ENCODE assay signal across 8 mouse cellular contexts in genomic region chr19:21274181-21274591, GRCm38 (mm10). TPM values are rescaled to one million over a fixed set of nuclear protein-coding genes. Genes with fewer than 3 reads are reported as not detected.
A peak's percentile ranks its signal among the peaks of the same experiment; 100 is the strongest.
DNase-seq lines count a peak whose midpoint lies in the region; ATAC-seq and TF ChIP-seq lines count a peak whose summit lies in the region.

No protein-coding gene starts in this region.

- WGBS in forebrain, embryonic 13.5 days = 0% methylated on average over 2 of the region's 2 CpGs
- WGBS in liver, embryonic 16.5 days (ENCODE audit: insufficient replicate concordance) = 0% methylated on average over 2 of the region's 2 CpGs
- WGBS in neural tube, embryonic 11.5 days = 3% methylated on average over 2 of the region's 2 CpGs

- no peaks in the 10 kb centered on the region for H3K9me3 ChIP-seq in G1E (replicated peaks)
- H3K9me3 ChIP-seq in forebrain, embryonic 13.5 days (replicated peaks) = no peaks in the 10 kb centered on the region
- H3K9me3 ChIP-seq in liver, embryonic 16.5 days (replicated peaks; ENCODE audit: control insufficient read depth, low read length) = no peaks in the 10 kb centered on the region
- H3K9me3 ChIP-seq in neural tube, embryonic 11.5 days (ENCODE audit: control insufficient read depth, low read length) = no peaks in the 10 kb centered on the region

- ATAC-seq in G1E (ENCODE audit: extremely low read depth, insufficient number of reproducible peaks, low FRiP score, poor library complexity, severe bottlenecking) = 0 out of 2 replicates have a peak, but pooled peaks have one; percentile 31
- ATAC-seq in cerebellum, adult (ENCODE audit: insufficient number of reproducible peaks, low FRiP score, low TSS enrichment) = peak; percentile 53
- peak; percentile 25 for ATAC-seq in forebrain, embryonic 13.5 days
- peak; percentile 9; the same call in 1 of the 2 replicates for ATAC-seq in liver, embryonic 16.5 days (ENCODE audit: low read depth)
- ATAC-seq in neural tube, embryonic 11.5 days (ENCODE audit: insufficient read depth, low FRiP score, low TSS enrichment) = no peak

- no peaks in the 10 kb centered on the region for H3K27me3 ChIP-seq in G1E (ENCODE audit: insufficient read depth, low read length)
- no peaks in the 10 kb centered on the region for H3K27me3 ChIP-seq in forebrain, embryonic 13.5 days
- H3K27me3 ChIP-seq in liver, embryonic 16.5 days (ENCODE audit: control insufficient read depth, insufficient read depth, low read depth, low read length) = no peaks in the 10 kb centered on the region
- no peaks in the 10 kb centered on the region for H3K27me3 ChIP-seq in neural tube, embryonic 11.5 days (ENCODE audit: control insufficient read depth, insufficient read depth, low read length)

- intact Hi-C loops in heart, postnatal 10 days (cut with DNase I) = loop anchor here (5.0 kb wide), 3 partner anchors 167 to 378 kb away; partner anchors contain the start of genes 1110059E24Rik and Abhd17b

- peak overlapping the region; percentile 72 for H3K4me2 ChIP-seq in forebrain, embryonic 13.5 days
- H3K4me2 ChIP-seq in liver, embryonic 16.5 days (ENCODE audit: low read depth, low read length) = peak overlapping the region; percentile 67
- H3K4me2 ChIP-seq in neural tube, embryonic 11.5 days (ENCODE audit: low read depth) = peak overlapping the region; percentile 62

- H3K4me3 ChIP-seq in G1E (ENCODE audit: low read depth, low read length) = peak overlapping the region; percentile 86
- H3K4me3 ChIP-seq in forebrain, embryonic 13.5 days = peak overlapping the region; percentile 95
- peak overlapping the region; percentile 97 for H3K4me3 ChIP-seq in liver, embryonic 16.5 days (ENCODE audit: low read depth, low read length)
- peak overlapping the region; percentile 96 for H3K4me3 ChIP-seq in neural tube, embryonic 11.5 days (ENCODE audit: low read depth, low read length)

- no peak for TF ChIP-seq CTCF in G1E (IDR thresholded peaks at IDR 0.05; ENCODE audit: low read depth, low read length)

- H3K9ac ChIP-seq in forebrain, embryonic 13.5 days = peak overlapping the region; percentile 70
- peak overlapping the region; percentile 65 for H3K9ac ChIP-seq in liver, embryonic 16.5 days (ENCODE audit: low read depth, low read length)
- H3K9ac ChIP-seq in neural tube, embryonic 11.5 days (ENCODE audit: low read length) = peak overlapping the region; percentile 56

- peaks cover 26% of the 10 kb centered on the region for H3K36me3 ChIP-seq in G1E (replicated peaks)
- H3K36me3 ChIP-seq in forebrain, embryonic 13.5 days (ENCODE audit: poor library complexity, severe bottlenecking) = peaks cover 19% of the 10 kb centered on the region
- H3K36me3 ChIP-seq in liver, embryonic 16.5 days (ENCODE audit: control insufficient read depth, insufficient read depth) = peaks cover 9% of the 10 kb centered on the region
- no peaks in the 10 kb centered on the region for H3K36me3 ChIP-seq in neural tube, embryonic 11.5 days (ENCODE audit: control insufficient read depth, insufficient read depth, low read length)

- peak; percentile 27 for DNase-seq in G1E (ENCODE audit: low spot score)
- DNase-seq in heart, postnatal 10 days = peak; percentile 77 to 83
- peak; percentile 41 to 66 for DNase-seq in kidney, postnatal 4 days
- peak; percentile 48 for DNase-seq in neural tube, embryonic 11.5 days (ENCODE audit: low spot score)
- DNase-seq in thymus, adult 18-20 months = peak; percentile 22 to 46

- no peak overlapping the region for H3K27ac ChIP-seq in forebrain, embryonic 13.5 days
- peak overlapping the region; percentile 85 for H3K27ac ChIP-seq in liver, embryonic 16.5 days (ENCODE audit: low read length)
- no peak overlapping the region for H3K27ac ChIP-seq in neural tube, embryonic 11.5 days (ENCODE audit: low read depth, low read length)

- H3K4me1 ChIP-seq in G1E (ENCODE audit: insufficient read depth, low read depth, low read length) = peaks cover 28% of the 10 kb centered on the region
- peaks cover 38% of the 10 kb centered on the region for H3K4me1 ChIP-seq in forebrain, embryonic 13.5 days
- H3K4me1 ChIP-seq in liver, embryonic 16.5 days (ENCODE audit: control insufficient read depth, low read depth, low read length) = peaks cover 12% of the 10 kb centered on the region
- H3K4me1 ChIP-seq in neural tube, embryonic 11.5 days (ENCODE audit: control insufficient read depth, insufficient read depth, low read length) = peaks cover 8% of the 10 kb centered on the region

RNA-seq across cellular contexts. Expression of gene Zfand5, which starts 2.1 kb away (rescaled TPM):
- total RNA-seq in G1E (2014; fragmentation: Nextera tagmentation) (88.6 and 102 TPM in 2 replicates), G1E (2017) (53.6 and 66.8 TPM in 2 replicates)
- polyA plus RNA-seq in G1E (2012) = 9.5 and 13.9 TPM in 2 replicates
- 125 and 130 TPM in 2 replicates for polyA plus RNA-seq in forebrain, embryonic 13.5 days (2015; fragmentation: Nextera tagmentation; extraction: Ambion mirVana)
- total RNA-seq in heart, postnatal 10 days (2021) = 100 to 1,000 TPM; 101 to 115 TPM
- polyA plus RNA-seq in liver, embryonic 16.5 days (2015; fragmentation: Nextera tagmentation; extraction: Ambion mirVana) = 25.5 and 27.2 TPM in 2 replicates
- 186 and 199 TPM in 2 replicates for polyA plus RNA-seq in neural tube, embryonic 11.5 days (2014; fragmentation: Nextera tagmentation; extraction: Ambion mirVana)

Comparison
In these comparisons a context has a peak if more than half of its experiments do, and no peak if none do; other contexts are left out.
1. DNase-seq: peak in every context shown above with its lines; median percentile 80 in heart, postnatal 10 days; 54 in kidney, postnatal 4 days; 48 in neural tube, embryonic 11.5 days; 34 in thymus, adult 18-20 months; 27 in G1E.